In the genomic region with DNA sequence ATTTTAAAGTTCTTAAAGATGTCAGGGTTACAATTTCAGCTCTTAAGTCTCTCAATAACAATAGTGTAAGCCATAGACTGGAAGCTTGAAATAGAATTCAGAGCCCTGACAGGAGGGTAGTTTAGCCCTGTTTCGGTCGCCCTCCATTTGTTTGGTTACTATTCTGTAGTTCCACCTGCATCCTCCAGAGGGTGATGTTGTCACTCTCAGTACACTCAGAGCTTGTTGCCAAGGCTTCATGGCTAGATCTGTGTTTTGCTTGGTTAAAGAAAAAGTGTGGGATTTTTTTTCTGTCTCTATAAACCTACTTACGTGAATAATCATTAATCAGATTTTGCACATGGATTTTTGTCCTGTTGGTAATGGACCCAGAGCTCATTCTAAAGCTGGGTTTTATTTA, we compare ENCODE assay signal across 8 mouse cellular contexts. TPM values are rescaled to one million over a fixed set of nuclear protein-coding genes. Genes with fewer than 3 reads are reported as not detected.
DNase-seq lines count a peak whose midpoint lies in the region; ATAC-seq and TF ChIP-seq lines count a peak whose summit lies in the region.

No protein-coding gene starts in this region.

- H3K27me3 ChIP-seq in C2C12 (ENCODE audit: control insufficient read depth, insufficient read depth, insufficient read length): no peaks in the 10 kb centered on the region
- H3K27me3 ChIP-seq in kidney, embryonic 14.5 days (ENCODE audit: control insufficient read depth, insufficient read depth, low read length): no peaks in the 10 kb centered on the region
- H3K27me3 ChIP-seq in liver, postnatal 0 days (ENCODE audit: insufficient read depth, low read length): no peaks in the 10 kb centered on the region
- H3K27me3 ChIP-seq in neural tube, embryonic 13.5 days: no peaks in the 10 kb centered on the region

- H3K9ac ChIP-seq in kidney, embryonic 14.5 days (ENCODE audit: low read depth, low read length): no peak overlapping the region
- no peak overlapping the region for H3K9ac ChIP-seq in liver, postnatal 0 days (replicated peaks)
- H3K9ac ChIP-seq in neural tube, embryonic 13.5 days: no peak overlapping the region

- peak; percentile 93 for ATAC-seq in granulocyte monocyte progenitor cell, adult 5-6 weeks (replicated peaks; ENCODE audit: poor library complexity, severe bottlenecking)
- ATAC-seq in kidney, embryonic 14.5 days (ENCODE audit: low FRiP score, low TSS enrichment): peak; percentile 34; the same call in 1 of the 2 replicates
- ATAC-seq in liver, postnatal 0 days: peak; percentile 64
- ATAC-seq in neural tube, embryonic 13.5 days (ENCODE audit: low read depth): peak; percentile 76; the same call in 1 of the 2 replicates

- H3K27ac ChIP-seq in kidney, embryonic 14.5 days (ENCODE audit: low read depth, low read length): no peak overlapping the region
- no peak overlapping the region for H3K27ac ChIP-seq in liver, postnatal 0 days (ENCODE audit: low read depth)
- no peak overlapping the region for H3K27ac ChIP-seq in neural tube, embryonic 13.5 days (replicated peaks)

- no peaks in the 10 kb centered on the region for H3K79me2 ChIP-seq in C2C12 (ENCODE audit: control insufficient read depth, insufficient read depth)

- no peaks in the 10 kb centered on the region for H3K79me3 ChIP-seq in C2C12 (ENCODE audit: low read depth)

- no peak overlapping the region for H3K4me2 ChIP-seq in kidney, embryonic 14.5 days (replicated peaks; ENCODE audit: low read depth, low read length)
- no peak overlapping the region for H3K4me2 ChIP-seq in liver, postnatal 0 days (ENCODE audit: low read depth, low read length)
- H3K4me2 ChIP-seq in neural tube, embryonic 13.5 days: no peak overlapping the region

- no peak overlapping the region for H3K4me3 ChIP-seq in C2C12 (ENCODE audit: insufficient read depth, poor library complexity, severe bottlenecking)
- H3K4me3 ChIP-seq in kidney, embryonic 14.5 days (ENCODE audit: low read length): no peak overlapping the region
- no peak overlapping the region for H3K4me3 ChIP-seq in liver, postnatal 0 days (ENCODE audit: low read depth, low read length)
- H3K4me3 ChIP-seq in neural tube, embryonic 13.5 days: no peak overlapping the region

- no peaks in the 10 kb centered on the region for H3K36me3 ChIP-seq in C2C12 (ENCODE audit: control insufficient read depth, insufficient read depth)
- peaks cover 3% of the 10 kb centered on the region; the same call in 1 of the 2 replicates for H3K36me3 ChIP-seq in kidney, embryonic 14.5 days (ENCODE audit: control insufficient read depth, insufficient read depth, low read length)
- no peaks in the 10 kb centered on the region for H3K36me3 ChIP-seq in liver, postnatal 0 days (replicated peaks; ENCODE audit: insufficient read depth, low read length)
- H3K36me3 ChIP-seq in neural tube, embryonic 13.5 days: peaks cover 23% of the 10 kb centered on the region

- 18% methylated on average over 3 of the region's 3 CpGs for WGBS in kidney, embryonic 14.5 days
- WGBS in liver, postnatal 0 days (ENCODE audit: insufficient replicate concordance): 21% methylated on average over 3 of the region's 3 CpGs
- 29% methylated on average over 3 of the region's 3 CpGs for WGBS in neural tube, embryonic 13.5 days

- H3K4me1 ChIP-seq in kidney, embryonic 14.5 days (ENCODE audit: control insufficient read depth, insufficient read depth, low read length): no peaks in the 10 kb centered on the region
- H3K4me1 ChIP-seq in liver, postnatal 0 days (ENCODE audit: insufficient read depth): no peaks in the 10 kb centered on the region
- no peaks in the 10 kb centered on the region for H3K4me1 ChIP-seq in neural tube, embryonic 13.5 days (replicated peaks)

- peak; percentile 50 for DNase-seq in adrenal gland, adult 2 months
- no peak for DNase-seq in adrenal gland, postnatal 4 days (ENCODE audit: low spot score in 2 of 2)
- peak; percentile 80 to 88 for DNase-seq in cerebellum, postnatal 10 days
- peak; percentile 47 for DNase-seq in liver, postnatal 0 days

- TF ChIP-seq EP300 in liver, postnatal 0 days (IDR thresholded peaks at IDR 0.05; ENCODE audit: low read depth): no peak

- no peak overlapping the region for H3ac ChIP-seq in C2C12 (ENCODE audit: control insufficient read depth, insufficient read length, low read depth)

- 0 out of 2 replicates have a peak, but pooled peaks cover 2% of the 10 kb centered on the region for H3K9me3 ChIP-seq in kidney, embryonic 14.5 days (ENCODE audit: control insufficient read depth, low read length)
- H3K9me3 ChIP-seq in liver, postnatal 0 days (ENCODE audit: low read length): no peaks in the 10 kb centered on the region
- H3K9me3 ChIP-seq in neural tube, embryonic 13.5 days: no peaks in the 10 kb centered on the region

- peak; percentile 33 for TF ChIP-seq CTCF in C2C12 (IDR thresholded peaks at IDR 0.05; ENCODE audit: control insufficient read depth, insufficient read depth, insufficient read length)
- TF ChIP-seq CTCF in liver, postnatal 0 days (IDR thresholded peaks at IDR 0.05; ENCODE audit: low read depth): peak; percentile 92

TF ChIP-seq in C2C12, 6 proteins besides CTCF, POLR2A, EP300 and RAD21:
- TF ChIP-seq FOSL1 (IDR thresholded peaks at IDR 0.05; ENCODE audit: insufficient read depth, low read length, poor library complexity, severe bottlenecking): no peak
- no peak for TF ChIP-seq MYOG (IDR thresholded peaks at IDR 0.05; ENCODE audit: control insufficient read depth, extremely low read depth, insufficient read length)
- no peak for TF ChIP-seq MAX (IDR thresholded peaks at IDR 0.05)
- no peak for TF ChIP-seq CEBPB (IDR thresholded peaks at IDR 0.05; ENCODE audit: low read depth)
- TF ChIP-seq MYOD1 (IDR thresholded peaks at IDR 0.05; ENCODE audit: control insufficient read depth, insufficient read length, low read depth): no peak
- no peak for TF ChIP-seq USF1 (IDR thresholded peaks at IDR 0.05; ENCODE audit: low read depth)

RNA-seq across cellular contexts. Expression of a gene that starts 12.4 kb away (rescaled TPM):
- total RNA-seq in adrenal gland, adult 2 months (2021): 1 to 10 TPM; 1.7 to 2.1 TPM
- 0.35 and 0.41 TPM in 2 replicates for polyA plus RNA-seq in adrenal gland, adult 2 months (2012; rRNA removed)
- 1 to 10 TPM; 3.0 to 3.4 TPM for total RNA-seq in adrenal gland, postnatal 4 days (2021)
- polyA plus RNA-seq in C2C12 (2012; fragmentation: generic; extraction: Trizol): 0.09 TPM
- total RNA-seq in granulocyte monocyte progenitor cell, adult 5-6 weeks (2014; fragmentation: Nextera tagmentation): not detected in 2 replicates
- total RNA-seq in granulocyte monocyte progenitor cell, adult 5-6 weeks (2017): 0.15 and 0.26 TPM in 2 replicates
- 2.4 and 3.4 TPM in 2 replicates for polyA plus RNA-seq in kidney, embryonic 14.5 days (2014; fragmentation: Nextera tagmentation; extraction: Ambion mirVana)
- polyA plus RNA-seq in liver, postnatal 0 days (2015; fragmentation: Nextera tagmentation; extraction: Ambion mirVana): 0.34 and 0.39 TPM in 2 replicates
- 1.8 and 2.0 TPM in 2 replicates for polyA plus RNA-seq in neural tube, embryonic 13.5 days (2015; fragmentation: Nextera tagmentation; extraction: Ambion mirVana)

RNA-seq across cellular contexts. Expression of a gene that starts 48.6 kb away (rescaled TPM):
- 10 to 100 TPM; 39.7 to 51.8 TPM for total RNA-seq in adrenal gland, adult 2 months (2021)
- 133 and 147 TPM in 2 replicates for polyA plus RNA-seq in adrenal gland, adult 2 months (2012; rRNA removed)
- total RNA-seq in adrenal gland, postnatal 4 days (2021): 10 to 100 TPM; 40.5 to 44.6 TPM
- polyA plus RNA-seq in C2C12 (2012; fragmentation: generic; extraction: Trizol): 1.5 TPM
- 3.0 and 3.1 TPM in 2 replicates for total RNA-seq in granulocyte monocyte progenitor cell, adult 5-6 weeks (2014; fragmentation: Nextera tagmentation)
- total RNA-seq in granulocyte monocyte progenitor cell, adult 5-6 weeks (2017): 2.6 and 2.9 TPM in 2 replicates
- polyA plus RNA-seq in kidney, embryonic 14.5 days (2014; fragmentation: Nextera tagmentation; extraction: Ambion mirVana): 2.5 and 5.1 TPM in 2 replicates
- 0.18 and 0.21 TPM in 2 replicates for polyA plus RNA-seq in liver, postnatal 0 days (2015; fragmentation: Nextera tagmentation; extraction: Ambion mirVana)
- polyA plus RNA-seq in neural tube, embryonic 13.5 days (2015; fragmentation: Nextera tagmentation; extraction: Ambion mirVana): 18.1 and 18.5 TPM in 2 replicates

Comparison
In these comparisons a context has a peak if more than half of its experiments do, and no peak if none do; other contexts are left out.
1. DNase-seq: peak in adrenal gland, adult 2 months (single experiment), cerebellum, postnatal 10 days (2 of 2) and liver, postnatal 0 days (single experiment); none in adrenal gland, postnatal 4 days (0 of 2).
2. ATAC-seq: peak in every context shown above with its lines; median percentile 93 in granulocyte monocyte progenitor cell, adult 5-6 weeks; 76 in neural tube, embryonic 13.5 days; 64 in liver, postnatal 0 days; 34 in kidney, embryonic 14.5 days.